Mouse (Mus musculus): ENCODE results near the gene Ncor1.

GRCm38 (mm10) chr11:62465849-62466248 lies 7.5 kb upstream of the Ncor1 start:
- no peak for TF ChIP-seq CTCF (IDR thresholded peaks at IDR 0.05; ENCODE audit: borderline replicate concordance, control insufficient read depth, extremely low read depth, insufficient read depth, low read length, poor library complexity)
- TF ChIP-seq POLR2A (IDR thresholded peaks at IDR 0.05; ENCODE audit: control insufficient read depth, extremely low read depth, insufficient read depth, low read length, poor library complexity) = no peak
